Mouse (Mus musculus): Measurements from ENCODE around the gene Fbxl16. TPM values are rescaled to one million over a fixed set of nuclear protein-coding genes. Genes with fewer than 3 reads are reported as not detected.

The Fbxl16 gene
- polyA plus RNA-seq, 1 experiment from 2014 or later = 31.7 TPM

- H3K36me3 ChIP-seq (replicated peaks; ENCODE audit: control insufficient read depth, insufficient read depth) = peaks cover 57% of the 10 kb centered on the region
- H3K4me1 ChIP-seq (replicated peaks; ENCODE audit: control insufficient read depth, insufficient read depth, low read length) = peaks cover 10% of the 10 kb centered on the region; the same call in 1 of the 2 replicates
- H3K27ac ChIP-seq = no peak overlapping the region
- H3K9ac ChIP-seq = 0 out of 2 replicates have a peak overlapping the region, but pooled peaks have one; percentile 20
- H3K27me3 ChIP-seq (ENCODE audit: control insufficient read depth, insufficient read depth, low read length) = no peaks in the 10 kb centered on the region
- no peaks in the 10 kb centered on the region for H3K9me3 ChIP-seq (ENCODE audit: control insufficient read depth, low read length)
- ATAC-seq (ENCODE audit: low FRiP score) (no peak), DNase-seq (ENCODE audit: low spot score) (no peak)
- peak overlapping the region; percentile 82 for H3K4me3 ChIP-seq (replicated peaks; ENCODE audit: low read length)
- H3K4me2 ChIP-seq (replicated peaks) = peak overlapping the region; percentile 95
- WGBS = 94% methylated on average over 4 of the region's 4 CpGs
Measured at GRCm38 (mm10) chr17:25843122-25843521, 34.2 kb downstream of the Fbxl16 start.

- Histone ChIP-seq H3K4me2 (replicated peaks) (peak overlapping the region; percentile 95), H3K4me1 (replicated peaks; ENCODE audit: control insufficient read depth, insufficient read depth, low read length) (peaks cover 9% of the 10 kb centered on the region; the same call in 1 of the 2 replicates), H3K4me3 (replicated peaks; ENCODE audit: low read length) (peak overlapping the region; percentile 82), H3K9ac (peak overlapping the region; percentile 86), H3K36me3 (replicated peaks; ENCODE audit: control insufficient read depth, insufficient read depth) (peaks cover 54% of the 10 kb centered on the region), H3K27me3 (ENCODE audit: control insufficient read depth, insufficient read depth, low read length) (no peaks in the 10 kb centered on the region), H3K9me3 (ENCODE audit: control insufficient read depth, low read length) (no peaks in the 10 kb centered on the region), H3K27ac (peak overlapping the region; percentile 66)
- DNase-seq (ENCODE audit: low spot score) (no peak), ATAC-seq (ENCODE audit: low FRiP score) (peak; percentile 42)
- WGBS = 4% methylated on average over 37 of the region's 38 CpGs
Measured at GRCm38 (mm10) chr17:25843636-25844395, 34.9 kb downstream of the Fbxl16 start.

GRCm38 (mm10) chr17:25844396-25844901 lies 35.6 kb downstream of the Fbxl16 start, which contains the start of gene Rhot2:
Rhot2 (minus strand) TSS chr17:25844851.
- peak; percentile 94 for ATAC-seq (ENCODE audit: low FRiP score)

DNA sequence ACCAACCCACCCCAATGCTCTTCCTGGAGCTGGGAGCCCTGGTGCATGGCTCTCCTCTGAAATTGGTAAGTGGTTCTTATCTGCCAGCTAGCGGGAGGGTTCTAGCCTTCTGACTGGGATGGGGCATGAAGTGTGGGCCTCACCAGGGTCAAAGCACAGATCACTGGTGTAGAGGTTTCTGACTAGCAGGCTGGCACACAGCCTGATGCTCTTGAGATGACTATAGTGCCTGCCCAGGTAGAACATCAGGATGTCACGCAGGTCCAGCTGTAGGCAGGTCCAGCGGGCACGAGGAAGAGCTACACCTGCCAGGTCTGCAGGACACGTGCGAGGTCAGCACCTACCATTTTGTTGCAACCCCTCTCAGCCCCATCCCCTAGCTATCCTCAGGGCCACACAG lies 51.3 kb downstream of the Fbxl16 start:
- peak overlapping the region; percentile 68; the same call in 1 of the 2 replicates for H3K4me3 ChIP-seq (replicated peaks; ENCODE audit: low read length)
- no peaks in the 10 kb centered on the region for H3K27me3 ChIP-seq (ENCODE audit: control insufficient read depth, insufficient read depth, low read length)
- H3K9ac ChIP-seq = peak overlapping the region; percentile 83; the same call in 1 of the 2 replicates
- DNase-seq (ENCODE audit: low spot score) (no peak), ATAC-seq (ENCODE audit: low FRiP score) (no peak)
- H3K36me3 ChIP-seq (replicated peaks; ENCODE audit: control insufficient read depth, insufficient read depth) = no peaks in the 10 kb centered on the region
- peak overlapping the region; percentile 94 for H3K4me2 ChIP-seq (replicated peaks)
- peaks cover 14% of the 10 kb centered on the region for H3K4me1 ChIP-seq (replicated peaks; ENCODE audit: control insufficient read depth, insufficient read depth, low read length)
- H3K27ac ChIP-seq = no peak overlapping the region
- no peaks in the 10 kb centered on the region for H3K9me3 ChIP-seq (ENCODE audit: control insufficient read depth, low read length)
- 94% methylated on average over 6 of the region's 6 CpGs for WGBS

More at GRCm38 (mm10) chr17:25844396-25844901, 35.6 kb downstream of the Fbxl16 start, which contains the start of gene Rhot2:
- Histone ChIP-seq H3K9ac (peak within 1 kb of the TSS; percentile 86), H3K27ac (peak within 1 kb of the TSS; percentile 66), H3K36me3 (replicated peaks; ENCODE audit: control insufficient read depth, insufficient read depth) (peaks cover 54% of the 10 kb centered on the region), H3K27me3 (ENCODE audit: control insufficient read depth, insufficient read depth, low read length) (no peaks in the 10 kb centered on the region), H3K4me1 (replicated peaks; ENCODE audit: control insufficient read depth, insufficient read depth, low read length) (peaks cover 9% of the 10 kb centered on the region; the same call in 1 of the 2 replicates), H3K4me2 (replicated peaks) (peak within 1 kb of the TSS; percentile 95), H3K4me3 (replicated peaks; ENCODE audit: low read length) (peak within 1 kb of the TSS; percentile 82), H3K9me3 (ENCODE audit: control insufficient read depth, low read length) (no peaks in the 10 kb centered on the region)
- WGBS = under 1% methylated on average over 20 of the region's 21 CpGs
- peak; percentile 89 for DNase-seq (ENCODE audit: low spot score)

GRCm38 (mm10) chr17:25860832-25861703 lies 52.2 kb downstream of the Fbxl16 start, which contains the start of gene Wdr90:
Wdr90 (minus strand) TSS chr17:25861501.
- H3K9me3 ChIP-seq (ENCODE audit: control insufficient read depth, low read length) = no peaks in the 10 kb centered on the region
- ATAC-seq (ENCODE audit: low FRiP score) = peak; percentile 93
- peak within 1 kb of the TSS; percentile 94 for H3K4me2 ChIP-seq (replicated peaks)
- 4% methylated on average over 61 of the region's 65 CpGs for WGBS
- DNase-seq (ENCODE audit: low spot score) = peak; percentile 95
- no peaks in the 10 kb centered on the region for H3K27me3 ChIP-seq (ENCODE audit: control insufficient read depth, insufficient read depth, low read length)
- peak within 1 kb of the TSS; percentile 83 for H3K9ac ChIP-seq
- no peaks in the 10 kb centered on the region for H3K36me3 ChIP-seq (replicated peaks; ENCODE audit: control insufficient read depth, insufficient read depth)
- peaks cover 14% of the 10 kb centered on the region for H3K4me1 ChIP-seq (replicated peaks; ENCODE audit: control insufficient read depth, insufficient read depth, low read length)
- peak within 1 kb of the TSS; percentile 90 for H3K27ac ChIP-seq
- H3K4me3 ChIP-seq (replicated peaks; ENCODE audit: low read length) = peak within 1 kb of the TSS; percentile 68

GRCm38 (mm10) chr17:25861704-25862612 lies 53.1 kb downstream of the Fbxl16 start:
- 13% methylated on average over 6 of the region's 6 CpGs for WGBS
- no peak; the same call in 1 of the 2 replicates for ATAC-seq (ENCODE audit: low FRiP score)
- H3K4me2 ChIP-seq (replicated peaks) = peak overlapping the region; percentile 94
- peak overlapping the region; percentile 90 for H3K27ac ChIP-seq
- H3K9ac ChIP-seq = peak overlapping the region; percentile 83
- H3K9me3 ChIP-seq (ENCODE audit: control insufficient read depth, low read length) = no peaks in the 10 kb centered on the region
- H3K4me1 ChIP-seq (replicated peaks; ENCODE audit: control insufficient read depth, insufficient read depth, low read length) = peaks cover 14% of the 10 kb centered on the region
- H3K27me3 ChIP-seq (ENCODE audit: control insufficient read depth, insufficient read depth, low read length) = no peaks in the 10 kb centered on the region
- H3K36me3 ChIP-seq (replicated peaks; ENCODE audit: control insufficient read depth, insufficient read depth) = no peaks in the 10 kb centered on the region
- H3K4me3 ChIP-seq (replicated peaks; ENCODE audit: low read length) = peak overlapping the region; percentile 68
- DNase-seq (ENCODE audit: low spot score) = no peak

- Histone ChIP-seq H3K4me3 (replicated peaks; ENCODE audit: low read length) (no peak overlapping the region), H3K4me2 (replicated peaks) (no peak overlapping the region), H3K27ac (no peak overlapping the region), H3K4me1 (replicated peaks; ENCODE audit: control insufficient read depth, insufficient read depth, low read length) (peaks cover 21% of the 10 kb centered on the region), H3K9ac (no peak overlapping the region), H3K36me3 (replicated peaks; ENCODE audit: control insufficient read depth, insufficient read depth) (no peaks in the 10 kb centered on the region), H3K9me3 (ENCODE audit: control insufficient read depth, low read length) (no peaks in the 10 kb centered on the region), H3K27me3 (ENCODE audit: control insufficient read depth, insufficient read depth, low read length) (no peaks in the 10 kb centered on the region)
- DNase-seq (ENCODE audit: low spot score) (no peak), ATAC-seq (ENCODE audit: low FRiP score) (no peak)
- 90% methylated on average over 6 of the region's 6 CpGs for WGBS
Measured at GRCm38 (mm10) chr17:25863681-25864080, 54.8 kb downstream of the Fbxl16 start.

DNA sequence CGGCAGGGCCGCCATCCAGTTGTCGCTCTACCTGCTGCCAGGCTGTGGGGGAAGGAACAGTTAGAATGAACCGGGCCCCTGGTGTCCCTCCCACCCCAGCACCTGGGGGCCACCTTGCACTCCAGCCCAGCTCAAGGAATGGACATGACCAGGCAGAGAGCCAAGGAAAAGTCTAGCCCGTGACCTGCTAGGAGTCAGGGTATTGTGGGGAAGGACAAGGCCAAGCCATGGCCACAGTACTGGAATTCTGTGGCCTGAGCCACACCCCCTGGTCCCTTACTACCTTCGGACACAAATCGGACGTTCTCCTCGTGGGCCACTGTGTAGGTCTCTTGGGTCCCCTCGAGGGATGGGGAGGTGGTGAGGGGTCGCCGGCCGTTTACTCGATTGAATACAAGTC lies 55.4 kb downstream of the Fbxl16 start:
- Histone ChIP-seq H3K27me3 (ENCODE audit: control insufficient read depth, insufficient read depth, low read length) (no peaks in the 10 kb centered on the region), H3K9me3 (ENCODE audit: control insufficient read depth, low read length) (no peaks in the 10 kb centered on the region), H3K4me3 (replicated peaks; ENCODE audit: low read length) (no peak overlapping the region), H3K9ac (no peak overlapping the region), H3K4me2 (replicated peaks) (no peak overlapping the region), H3K36me3 (replicated peaks; ENCODE audit: control insufficient read depth, insufficient read depth) (no peaks in the 10 kb centered on the region), H3K27ac (no peak overlapping the region), H3K4me1 (replicated peaks; ENCODE audit: control insufficient read depth, insufficient read depth, low read length) (peaks cover 26% of the 10 kb centered on the region)
- DNase-seq (ENCODE audit: low spot score) = no peak
- WGBS = 92% methylated on average over 14 of the region's 14 CpGs
- no peak for ATAC-seq (ENCODE audit: low FRiP score)
